Mouse (Mus musculus): ENCODE data around the gene Itpr2. TPM values are rescaled to one million over a fixed set of nuclear protein-coding genes. Genes with fewer than 3 reads are reported as not detected.

Gene Itpr2
- polyA plus RNA-seq, 1 experiment: 6.6 TPM

DNA sequence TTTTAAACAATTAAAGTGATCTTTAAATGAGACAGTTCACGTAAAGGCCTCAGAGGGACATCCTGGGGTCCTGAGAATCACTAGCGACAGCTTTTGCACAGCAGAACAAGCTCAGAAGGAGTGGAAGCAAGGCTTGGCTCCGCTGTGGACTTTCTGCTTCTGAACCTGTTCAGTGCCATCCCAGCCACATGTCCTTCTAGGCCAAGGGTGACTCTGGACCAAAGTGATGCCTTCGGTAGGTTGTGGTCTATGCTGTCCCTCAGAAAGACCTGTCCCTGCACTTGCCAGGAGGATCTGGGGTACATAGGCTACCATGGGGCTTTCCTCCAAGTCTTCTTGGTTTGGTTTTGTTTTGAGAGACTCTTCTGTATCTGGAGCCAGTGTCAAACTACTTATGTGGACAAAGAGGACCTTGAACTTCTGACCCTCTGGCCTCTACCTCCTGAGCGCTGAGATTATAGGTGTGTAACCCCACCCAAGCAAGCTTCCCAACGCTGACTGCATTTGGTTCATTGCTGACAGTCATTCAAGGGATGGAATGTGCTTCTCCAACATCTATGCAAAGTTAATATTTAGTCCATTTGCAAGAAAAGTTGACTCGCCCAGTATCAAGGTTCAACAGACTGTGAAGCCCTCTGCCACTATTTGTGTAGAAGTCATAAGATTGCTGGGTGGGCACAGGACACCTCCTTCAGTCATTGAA lies 241.2 kb downstream of the Itpr2 start:
- TF ChIP-seq CTCF (IDR thresholded peaks at IDR 0.05; ENCODE audit: borderline replicate concordance, insufficient read depth, low read depth, low read length): no peak
- no peak for TF ChIP-seq POLR2A (IDR thresholded peaks at IDR 0.05; ENCODE audit: borderline replicate concordance, insufficient read depth, low read length)
- Histone ChIP-seq H3K27ac (ENCODE audit: insufficient read depth, low read length) (no peak overlapping the region), H3K4me3 (replicated peaks; ENCODE audit: insufficient read depth, low read depth, low read length) (no peak overlapping the region), H3K27me3 (ENCODE audit: control insufficient read depth, insufficient read depth, low read length) (no peaks in the 10 kb centered on the region), H3K4me1 (ENCODE audit: control insufficient read depth, insufficient read depth, low read length) (no peaks in the 10 kb centered on the region)
- 92% methylated on average over 7 of the region's 7 CpGs for WGBS
- DNase-seq: no peak

GRCm38 (mm10) chr6:146258751-146259150 lies 243.3 kb downstream of the Itpr2 start:
- no peaks in the 10 kb centered on the region for H3K4me1 ChIP-seq (ENCODE audit: control insufficient read depth, insufficient read depth, low read length)
- H3K27me3 ChIP-seq (ENCODE audit: control insufficient read depth, insufficient read depth, low read length): no peaks in the 10 kb centered on the region
- no peak for DNase-seq
- TF ChIP-seq CTCF (IDR thresholded peaks at IDR 0.05; ENCODE audit: borderline replicate concordance, insufficient read depth, low read depth, low read length) (no peak), POLR2A (IDR thresholded peaks at IDR 0.05; ENCODE audit: borderline replicate concordance, insufficient read depth, low read length) (no peak)
- H3K27ac ChIP-seq (ENCODE audit: insufficient read depth, low read length): no peak overlapping the region
- H3K4me3 ChIP-seq (replicated peaks; ENCODE audit: insufficient read depth, low read depth, low read length): no peak overlapping the region
- WGBS: 94% methylated on average over 5 of the region's 5 CpGs

GRCm38 (mm10) chr6:146258261-146258660 lies 243.8 kb downstream of the Itpr2 start:
- Histone ChIP-seq H3K4me1 (ENCODE audit: control insufficient read depth, insufficient read depth, low read length) (no peaks in the 10 kb centered on the region), H3K27ac (ENCODE audit: insufficient read depth, low read length) (no peak overlapping the region), H3K4me3 (replicated peaks; ENCODE audit: insufficient read depth, low read depth, low read length) (no peak overlapping the region), H3K27me3 (ENCODE audit: control insufficient read depth, insufficient read depth, low read length) (no peaks in the 10 kb centered on the region)
- no peak for DNase-seq
- WGBS: 99% methylated on average over 3 of the region's 3 CpGs
- TF ChIP-seq CTCF (IDR thresholded peaks at IDR 0.05; ENCODE audit: borderline replicate concordance, insufficient read depth, low read depth, low read length): no peak
- no peak for TF ChIP-seq POLR2A (IDR thresholded peaks at IDR 0.05; ENCODE audit: borderline replicate concordance, insufficient read depth, low read length)

GRCm38 (mm10) chr6:146256947-146257670 lies 244.9 kb downstream of the Itpr2 start:
- 91% methylated on average over 7 of the region's 7 CpGs for WGBS
- DNase-seq: no peak
- Histone ChIP-seq H3K27ac (ENCODE audit: insufficient read depth, low read length) (no peak overlapping the region), H3K4me1 (ENCODE audit: control insufficient read depth, insufficient read depth, low read length) (no peaks in the 10 kb centered on the region), H3K4me3 (replicated peaks; ENCODE audit: insufficient read depth, low read depth, low read length) (no peak overlapping the region), H3K27me3 (ENCODE audit: control insufficient read depth, insufficient read depth, low read length) (no peaks in the 10 kb centered on the region)
- TF ChIP-seq POLR2A (IDR thresholded peaks at IDR 0.05; ENCODE audit: borderline replicate concordance, insufficient read depth, low read length) (no peak), CTCF (IDR thresholded peaks at IDR 0.05; ENCODE audit: borderline replicate concordance, insufficient read depth, low read depth, low read length) (no peak)

GRCm38 (mm10) chr6:146256401-146256800 lies 245.6 kb downstream of the Itpr2 start:
- 84% methylated on average over 2 of the region's 2 CpGs for WGBS
- H3K27ac ChIP-seq (ENCODE audit: insufficient read depth, low read length): no peak overlapping the region
- H3K27me3 ChIP-seq (ENCODE audit: control insufficient read depth, insufficient read depth, low read length): no peaks in the 10 kb centered on the region
- TF ChIP-seq POLR2A (IDR thresholded peaks at IDR 0.05; ENCODE audit: borderline replicate concordance, insufficient read depth, low read length): no peak
- no peak for TF ChIP-seq CTCF (IDR thresholded peaks at IDR 0.05; ENCODE audit: borderline replicate concordance, insufficient read depth, low read depth, low read length)
- no peaks in the 10 kb centered on the region for H3K4me1 ChIP-seq (ENCODE audit: control insufficient read depth, insufficient read depth, low read length)
- no peak overlapping the region for H3K4me3 ChIP-seq (replicated peaks; ENCODE audit: insufficient read depth, low read depth, low read length)
- DNase-seq: no peak

- WGBS: 94% methylated on average over 6 of the region's 6 CpGs
- DNase-seq: no peak
- Histone ChIP-seq H3K27ac (ENCODE audit: insufficient read depth, low read length) (no peak overlapping the region), H3K4me1 (ENCODE audit: control insufficient read depth, insufficient read depth, low read length) (no peaks in the 10 kb centered on the region), H3K27me3 (ENCODE audit: control insufficient read depth, insufficient read depth, low read length) (no peaks in the 10 kb centered on the region), H3K4me3 (replicated peaks; ENCODE audit: insufficient read depth, low read depth, low read length) (no peak overlapping the region)
- TF ChIP-seq POLR2A (IDR thresholded peaks at IDR 0.05; ENCODE audit: borderline replicate concordance, insufficient read depth, low read length): no peak
These were observed 246.4 kb downstream of the Itpr2 start for GRCm38 (mm10) chr6:146255656-146256055.

GRCm38 (mm10) chr6:146254931-146255330 lies 247.1 kb downstream of the Itpr2 start:
- Histone ChIP-seq H3K4me1 (ENCODE audit: control insufficient read depth, insufficient read depth, low read length) (no peaks in the 10 kb centered on the region), H3K4me3 (replicated peaks; ENCODE audit: insufficient read depth, low read depth, low read length) (no peak overlapping the region), H3K27me3 (ENCODE audit: control insufficient read depth, insufficient read depth, low read length) (no peaks in the 10 kb centered on the region), H3K27ac (ENCODE audit: insufficient read depth, low read length) (no peak overlapping the region)
- no peak for DNase-seq
- no peak for TF ChIP-seq POLR2A (IDR thresholded peaks at IDR 0.05; ENCODE audit: borderline replicate concordance, insufficient read depth, low read length)
- TF ChIP-seq CTCF (IDR thresholded peaks at IDR 0.05; ENCODE audit: borderline replicate concordance, insufficient read depth, low read depth, low read length): no peak
- WGBS: 87% methylated on average over 9 of the region's 9 CpGs

- no peak overlapping the region for H3K4me3 ChIP-seq (replicated peaks; ENCODE audit: insufficient read depth, low read depth, low read length)
- H3K27ac ChIP-seq (ENCODE audit: insufficient read depth, low read length): no peak overlapping the region
- TF ChIP-seq POLR2A (IDR thresholded peaks at IDR 0.05; ENCODE audit: borderline replicate concordance, insufficient read depth, low read length) (no peak), CTCF (IDR thresholded peaks at IDR 0.05; ENCODE audit: borderline replicate concordance, insufficient read depth, low read depth, low read length) (no peak)
- no peaks in the 10 kb centered on the region for H3K4me1 ChIP-seq (ENCODE audit: control insufficient read depth, insufficient read depth, low read length)
- DNase-seq: no peak
- 78% methylated on average over 3 of the region's 3 CpGs for WGBS
- no peaks in the 10 kb centered on the region for H3K27me3 ChIP-seq (ENCODE audit: control insufficient read depth, insufficient read depth, low read length)
These were observed 247.7 kb downstream of the Itpr2 start for GRCm38 (mm10) chr6:146254216-146254820.

Measured in cerebellum, adult 2 months (tissue).